ENCODE assay signal across 23 mouse cellular contexts in the genomic region with DNA sequence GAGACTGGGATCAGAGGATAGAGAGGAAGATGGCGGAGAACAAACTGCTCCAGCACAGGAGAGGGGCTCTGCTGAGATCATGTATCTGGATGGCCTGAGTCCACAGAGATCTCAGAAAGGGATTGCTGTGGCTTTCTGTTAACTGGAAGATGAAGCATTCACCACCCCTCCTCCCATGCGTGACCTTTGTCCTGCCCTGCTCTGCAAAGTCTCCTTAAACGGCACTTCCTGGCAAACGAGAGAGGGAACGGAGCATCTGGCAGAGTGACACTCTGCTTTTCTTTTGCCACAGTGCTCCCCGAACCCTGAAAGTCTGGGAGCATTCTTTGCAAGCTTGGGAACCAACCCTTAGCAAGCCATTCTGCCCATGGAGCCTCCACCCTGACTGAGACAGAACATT.
DNase-seq lines count a peak whose midpoint lies in the region; ATAC-seq and TF ChIP-seq lines count a peak whose summit lies in the region.
"Had no signal": no experiment of that assay in that cellular context is flagged by ENCODE, and none has a peak within 500 bp of the region (broad histone marks: within the 10 kb centered on the region; RNA-seq: fewer than 3 reads in every experiment).

No protein-coding gene starts in this region.

- no peak overlapping the region for H3K4me3 ChIP-seq in forebrain, embryonic 10.5 days
- H3K4me3 ChIP-seq in forebrain, embryonic 16.5 days (replicated peaks; ENCODE audit: low read length), result no peak overlapping the region
- no peak overlapping the region for H3K4me3 ChIP-seq in kidney, adult 2 months (ENCODE audit: insufficient read depth, low read depth, low read length)
- no peak overlapping the region for H3K4me3 ChIP-seq in kidney, embryonic 14.5 days (ENCODE audit: low read length)
- H3K4me3 ChIP-seq: erythroblast, embryonic 14.5 days; hindbrain, embryonic 15.5 days; intestine, embryonic 15.5 days; midbrain, embryonic 12.5 days; neural tube, embryonic 13.5 days had no signal

- H3K4me2 ChIP-seq in forebrain, embryonic 16.5 days (ENCODE audit: low read length), result no peak overlapping the region
- no peak overlapping the region for H3K4me2 ChIP-seq in kidney, embryonic 14.5 days (replicated peaks; ENCODE audit: low read depth, low read length)
- H3K4me2 ChIP-seq: hindbrain, embryonic 15.5 days; intestine, embryonic 15.5 days; midbrain, embryonic 12.5 days; neural tube, embryonic 13.5 days had no signal

- H3K4me1 ChIP-seq in forebrain, embryonic 10.5 days, result peaks cover 6% of the 10 kb centered on the region; the same call in 1 of the 2 replicates
- H3K4me1 ChIP-seq in forebrain, embryonic 16.5 days (replicated peaks; ENCODE audit: control insufficient read depth, insufficient read depth, low read length), result no peaks in the 10 kb centered on the region
- H3K4me1 ChIP-seq in kidney, adult 2 months (ENCODE audit: control insufficient read depth, insufficient read depth, low read length), result peaks cover 6% of the 10 kb centered on the region; the same call in 1 of the 2 replicates
- no peaks in the 10 kb centered on the region; the same call in 1 of the 2 replicates for H3K4me1 ChIP-seq in kidney, embryonic 14.5 days (ENCODE audit: control insufficient read depth, insufficient read depth, low read length)
- H3K4me1 ChIP-seq: hindbrain, embryonic 15.5 days; midbrain, embryonic 12.5 days; neural tube, embryonic 13.5 days had no signal

- TF ChIP-seq CTCF in kidney, adult 2 months (conservative IDR thresholded peaks at IDR 0.05; ENCODE audit: insufficient read depth, insufficient read length, low read depth, low read length), result no peak

- peak overlapping the region; percentile 62; the same call in 1 of the 2 replicates for H3K27ac ChIP-seq in forebrain, embryonic 10.5 days
- no peak overlapping the region for H3K27ac ChIP-seq in forebrain, embryonic 16.5 days (ENCODE audit: low read length)
- H3K27ac ChIP-seq in kidney, adult 2 months (ENCODE audit: insufficient read depth, low read depth, low read length), result no peak overlapping the region
- H3K27ac ChIP-seq in kidney, embryonic 14.5 days (ENCODE audit: low read depth, low read length), result no peak overlapping the region
- H3K27ac ChIP-seq: hindbrain, embryonic 15.5 days; intestine, embryonic 15.5 days; midbrain, embryonic 12.5 days; neural tube, embryonic 13.5 days had no signal

- no peaks in the 10 kb centered on the region for H3K27me3 ChIP-seq in forebrain, embryonic 10.5 days (ENCODE audit: poor library complexity, severe bottlenecking)
- no peaks in the 10 kb centered on the region for H3K27me3 ChIP-seq in forebrain, embryonic 16.5 days (replicated peaks; ENCODE audit: control insufficient read depth, insufficient read depth, low read length)
- H3K27me3 ChIP-seq in kidney, adult 2 months (replicated peaks; ENCODE audit: control insufficient read depth, insufficient read depth, low read length), result no peaks in the 10 kb centered on the region
- no peaks in the 10 kb centered on the region for H3K27me3 ChIP-seq in kidney, embryonic 14.5 days (ENCODE audit: control insufficient read depth, insufficient read depth, low read length)
- H3K27me3 ChIP-seq: hindbrain, embryonic 15.5 days; intestine, embryonic 15.5 days; midbrain, embryonic 12.5 days; neural tube, embryonic 13.5 days; Patski had no signal

- DNase-seq in forebrain, embryonic 10.5 days (ENCODE audit: extremely low spot score, low spot score), result no peak
- peak; percentile 77 for DNase-seq in kidney, adult 2 months
- DNase-seq in kidney, postnatal 14 days, result peak; percentile 54
- DNase-seq in thymus, postnatal 10 days (ENCODE audit: low spot score in 2 of 2), result no peak
- no peak for DNase-seq in urinary bladder, postnatal 14 days (ENCODE audit: low spot score)
- DNase-seq in cerebellum, postnatal 14 days, result no peak
- DNase-seq: adrenal gland, postnatal 14 days; cerebellum, adult 9-11 months; gastrocnemius, postnatal 25 days; heart, postnatal 10 days; liver; lung, postnatal 10 days; spleen, adult 18-20 months; thymus, postnatal 36 days had no signal

- H3K36me3 ChIP-seq in forebrain, embryonic 10.5 days (replicated peaks), result no peaks in the 10 kb centered on the region
- no peaks in the 10 kb centered on the region for H3K36me3 ChIP-seq in forebrain, embryonic 16.5 days (ENCODE audit: control insufficient read depth, insufficient read depth)
- no peaks in the 10 kb centered on the region for H3K36me3 ChIP-seq in kidney, adult 2 months (ENCODE audit: control insufficient read depth, insufficient read depth, low read length)
- no peaks in the 10 kb centered on the region for H3K36me3 ChIP-seq in kidney, embryonic 14.5 days (ENCODE audit: control insufficient read depth, insufficient read depth, low read length)
- H3K36me3 ChIP-seq: hindbrain, embryonic 15.5 days; intestine, embryonic 15.5 days; midbrain, embryonic 12.5 days; neural tube, embryonic 13.5 days had no signal

- WGBS in forebrain, embryonic 10.5 days, result 52% methylated on average over 6 of the region's 6 CpGs
- 79% methylated on average over 6 of the region's 6 CpGs for WGBS in forebrain, embryonic 16.5 days
- 39% methylated on average over 6 of the region's 6 CpGs for WGBS in kidney, adult 2 months
- WGBS in kidney, embryonic 14.5 days, result 38% methylated on average over 6 of the region's 6 CpGs

- H3K9me3 ChIP-seq in forebrain, embryonic 10.5 days, result peaks cover 5% of the 10 kb centered on the region; the same call in 1 of the 2 replicates
- peaks cover 4% of the 10 kb centered on the region; the same call in 1 of the 2 replicates for H3K9me3 ChIP-seq in forebrain, embryonic 16.5 days (ENCODE audit: control insufficient read depth, low read length)
- no peaks in the 10 kb centered on the region for H3K9me3 ChIP-seq in kidney, embryonic 14.5 days (ENCODE audit: control insufficient read depth, low read length)
- H3K9me3 ChIP-seq: hindbrain, embryonic 15.5 days; intestine, embryonic 15.5 days; midbrain, embryonic 12.5 days had no signal

- no peak for TF ChIP-seq POLR2A in kidney, adult 2 months (IDR thresholded peaks at IDR 0.05; ENCODE audit: low read depth, low read length)

- ATAC-seq in forebrain, embryonic 16.5 days, result no peak
- no peak for ATAC-seq in kidney, embryonic 14.5 days (ENCODE audit: low FRiP score, low TSS enrichment)
- ATAC-seq: forebrain, embryonic 14.5 days; intestine, embryonic 15.5 days; Patski had no signal

- no peak overlapping the region for H3K9ac ChIP-seq in forebrain, embryonic 16.5 days (replicated peaks; ENCODE audit: low read depth, low read length)
- H3K9ac ChIP-seq in kidney, embryonic 14.5 days (ENCODE audit: low read depth, low read length), result no peak overlapping the region
- H3K9ac ChIP-seq: hindbrain, embryonic 15.5 days; intestine, embryonic 15.5 days; midbrain, embryonic 12.5 days; neural tube, embryonic 13.5 days had no signal

Comparison
In these comparisons a context has a peak if more than half of its experiments do, and no peak if none do; other contexts are left out.
1. DNase-seq: peak in kidney, adult 2 months (single experiment) and kidney, postnatal 14 days (single experiment); none in forebrain, embryonic 10.5 days (single experiment), thymus, postnatal 10 days (0 of 2), urinary bladder, postnatal 14 days (single experiment) and cerebellum, postnatal 14 days (0 of 2).